Mouse (Mus musculus): ENCODE measurements at regions not wholly inside any gene's neighbourhood (a gene's known extent, or its start where the extent isn't known, plus 50 kb on each side); places are given as distances from the start of the nearest gene placed in this dataset.

GRCm38 (mm10) chr12:85527011-85527410 is 53.3 kb downstream of the Fos start:
- no peak for DNase-seq (ENCODE audit: low spot score in 2 of 2)

GRCm38 (mm10) chr12:85531638-85532037 is 57.9 kb downstream of the Fos start:
- DNase-seq (ENCODE audit: low spot score in 2 of 2), result no peak

GRCm38 (mm10) chr12:85532221-85532612 is 58.5 kb downstream of the Fos start:
- no peak for DNase-seq (ENCODE audit: low spot score in 2 of 2)

GRCm38 (mm10) chr12:85532613-85533460 is 59.1 kb downstream of the Fos start:
- DNase-seq (ENCODE audit: low spot score in 2 of 2), result peak in 1 of 2 experiments; percentile 31

GRCm38 (mm10) chr12:85533603-85534002 is 59.9 kb downstream of the Fos start:
- no peak for DNase-seq (ENCODE audit: low spot score in 2 of 2)

- no peak for DNase-seq (ENCODE audit: low spot score in 2 of 2)
These were observed 59.4 kb upstream of the Jdp2 start for GRCm38 (mm10) chr12:85539423-85539822.

GRCm38 (mm10) chr12:85541153-85541552 is 57.7 kb upstream of the Jdp2 start:
- peak in 1 of 2 experiments; percentile 26 for DNase-seq (ENCODE audit: low spot score in 2 of 2)

- no peak for DNase-seq (ENCODE audit: low spot score in 2 of 2)
These were observed 55.9 kb upstream of the Jdp2 start for GRCm38 (mm10) chr12:85542881-85543280.

- DNase-seq (ENCODE audit: low spot score in 2 of 2), result no peak
These were observed 55.3 kb upstream of the Jdp2 start for GRCm38 (mm10) chr12:85543520-85543919.

GRCm38 (mm10) chr12:85544801-85545200 is 54.0 kb upstream of the Jdp2 start:
- DNase-seq (ENCODE audit: low spot score in 2 of 2), result no peak

GRCm38 (mm10) chr12:85545718-85546117 is 53.1 kb upstream of the Jdp2 start:
- no peak for DNase-seq (ENCODE audit: low spot score in 2 of 2)

GRCm38 (mm10) chr12:85548076-85548475 is 50.8 kb upstream of the Jdp2 start:
- no peak for DNase-seq (ENCODE audit: low spot score in 2 of 2)
